Mouse (Mus musculus) ES-E14 (cell line): ENCODE measurements around the gene Gmcl1. TPM values are rescaled to one million over a fixed set of nuclear protein-coding genes. Genes with fewer than 3 reads are reported as not detected.
A peak's percentile ranks its signal among the peaks of the same experiment; 100 is the strongest.

Source experiments
- DNase-seq: peaks from one replicate; pipeline ENCODE4 v3.0.0-alpha.2; 2013; ENCODE audit warnings: low read depth, low spot score
- H3K27ac ChIP-seq: 2 replicates; pipeline ENCODE4 v1.5.1; 2012; ENCODE audit warnings: low read depth, mild to moderate bottlenecking, low read length, moderate library complexity, mixed read lengths; ENCODE audit not compliant: poor library complexity, insufficient read depth, severe bottlenecking
- H3K36me3 ChIP-seq: 2 replicates; pipeline ENCODE4 v1.6.1; 2012; ENCODE audit warnings: mild to moderate bottlenecking, low read length, moderate library complexity, mixed read lengths; ENCODE audit not compliant: control insufficient read depth, poor library complexity, insufficient read depth, severe bottlenecking
- H3K4me1 ChIP-seq, 2 experiments: fragments of 150-350 bp in 1 of 2; sonication (generic) in 1 of 2; 2 replicates each; pipeline ENCODE4 v1.6.1; 2012; ENCODE audit warnings: low read length in 2 of 2, mild to moderate bottlenecking in 1 of 2, mixed read lengths in 1 of 2; ENCODE audit not compliant: control insufficient read depth in 2 of 2, insufficient read depth in 2 of 2, poor library complexity in 1 of 2
- H3K4me3 ChIP-seq, 2 experiments: fragments of 150-350 bp in 1 of 2; sonication (generic) in 1 of 2; 2 replicates each; pipeline ENCODE4 v1.5.1; 2012; ENCODE audit warnings: low read length in 2 of 2, low read depth in 1 of 2, mild to moderate bottlenecking in 1 of 2, mixed read lengths in 1 of 2; ENCODE audit not compliant: insufficient read depth in 1 of 2, poor library complexity in 1 of 2, severe bottlenecking in 1 of 2
- H3K9ac ChIP-seq: 2 replicates; pipeline ENCODE4 v1.6.1; 2012; ENCODE audit warnings: low read depth, mild to moderate bottlenecking, low read length, mixed read lengths; ENCODE audit not compliant: poor library complexity, insufficient read depth, severe bottlenecking
- H3K9me3 ChIP-seq: fragments of 150-350 bp; sonication (generic); 2 replicates; pipeline ENCODE4 v1.6.1; 2012; ENCODE audit warnings: low read depth, mild to moderate bottlenecking, low read length; ENCODE audit not compliant: control insufficient read depth, insufficient read depth
- CHD2 ChIP-seq: IDR thresholded peaks from 2 replicates; pipeline ENCODE4 v1.6.1; 2014; ENCODE audit warnings: mild to moderate bottlenecking, low read depth, low read length, inconsistent platforms
- HCFC1 ChIP-seq: IDR thresholded peaks from 2 replicates; pipeline ENCODE4 v1.6.1; 2012; ENCODE audit warnings: low read length, inconsistent platforms, borderline replicate concordance; ENCODE audit not compliant: insufficient read depth
- MAFK ChIP-seq: IDR thresholded peaks from 2 replicates; pipeline ENCODE4 v1.6.1; 2014; ENCODE audit warnings: mild to moderate bottlenecking, low read depth, low read length, inconsistent platforms; ENCODE audit not compliant: insufficient read depth
- ZC3H11A ChIP-seq: IDR thresholded peaks from 2 replicates; pipeline ENCODE4 v1.6.1; 2012; ENCODE audit warnings: low read depth, mild to moderate bottlenecking, inconsistent platforms, low read length, borderline replicate concordance
- ZNF384 ChIP-seq: IDR thresholded peaks from 2 replicates; pipeline ENCODE4 v1.6.1; 2012; ENCODE audit warnings: low read depth, low read length, inconsistent platforms
- in situ Hi-C, 2 experiments: fragments of 600-800 bp; cut with MboI; formaldehyde crosslinking; loops; one replicate each; pipeline ENCODE4 v1.15.1; 2025; ENCODE audit warnings: low sequenced_read_pairs in 2 of 2, inconsistent platforms in 1 of 2; ENCODE audit not compliant: unreplicated experiment in 2 of 2
- total RNA-seq: library from RNA; depleted of rRNA; stranded (reverse); fragments of 300-350 nt; gene quantifications from 2 replicates; pipeline ENCODE4 v1.2.3, GENCODE M21; 2012

Gene Gmcl1
- total RNA-seq, 1 experiment: 18.5 TPM

DNA sequence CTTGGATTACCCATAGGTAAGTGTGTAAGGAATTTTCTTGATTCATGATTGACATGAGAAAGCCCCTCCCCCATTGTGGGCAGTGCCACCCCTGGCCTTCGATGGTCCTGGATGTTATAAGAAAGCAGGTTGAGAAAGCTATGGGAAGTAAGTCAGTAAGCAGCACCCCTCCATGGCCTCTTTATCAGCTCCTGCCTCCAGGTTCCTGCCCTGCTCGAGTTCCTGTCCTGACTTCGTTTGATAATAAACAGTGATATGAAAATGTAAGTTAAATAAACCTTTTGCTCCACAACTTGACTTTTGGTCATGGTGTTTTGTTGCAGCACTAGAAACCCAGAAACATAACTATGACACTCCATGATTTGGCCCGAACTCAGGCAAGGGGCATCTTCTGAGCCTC lies 16.6 kb upstream of the Gmcl1 start:
- Histone ChIP-seq H3K4me3 (no peak overlapping the region), H3K36me3 (peaks cover 5% of the 10 kb centered on the region; the same call in 1 of the 2 replicates), H3K27ac (no peak overlapping the region), H3K9ac (no peak overlapping the region), H3K9me3 (no peaks in the 10 kb centered on the region), H3K4me1 (no peaks in the 10 kb centered on the region)
- no peak for DNase-seq
- TF ChIP-seq ZC3H11A: no peak
- no peak for TF ChIP-seq ZNF384
- TF ChIP-seq CHD2: no peak
- no peak for TF ChIP-seq HCFC1
- TF ChIP-seq MAFK: no peak
- in situ Hi-C loops: loop anchor here in 1 of 2 experiments (5.0 kb wide), 1 partner anchor 47 kb away; no protein-coding TSS in a partner anchor

DNA sequence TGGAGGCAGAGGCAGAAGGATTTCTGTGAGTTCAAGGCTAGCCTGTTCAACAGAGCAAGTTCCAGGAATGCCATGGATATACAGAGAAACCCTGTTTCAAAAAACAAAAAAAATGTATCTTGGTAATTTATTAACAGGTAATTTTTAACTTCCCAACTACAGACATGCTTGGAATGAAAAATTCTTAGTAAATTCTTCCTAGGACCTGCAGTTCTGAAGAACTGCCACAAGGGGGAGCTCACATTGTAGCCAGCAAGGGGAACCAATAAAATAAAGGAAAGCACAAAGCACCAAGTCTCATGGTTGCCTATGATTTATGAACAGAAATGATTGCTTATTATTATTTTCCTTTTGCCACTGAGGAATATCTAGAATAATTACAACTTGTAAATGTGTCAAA lies 14.0 kb upstream of the Gmcl1 start:
- in situ Hi-C loops: no loop called here
- H3K27ac ChIP-seq: no peak overlapping the region
- no peak for DNase-seq

DNA sequence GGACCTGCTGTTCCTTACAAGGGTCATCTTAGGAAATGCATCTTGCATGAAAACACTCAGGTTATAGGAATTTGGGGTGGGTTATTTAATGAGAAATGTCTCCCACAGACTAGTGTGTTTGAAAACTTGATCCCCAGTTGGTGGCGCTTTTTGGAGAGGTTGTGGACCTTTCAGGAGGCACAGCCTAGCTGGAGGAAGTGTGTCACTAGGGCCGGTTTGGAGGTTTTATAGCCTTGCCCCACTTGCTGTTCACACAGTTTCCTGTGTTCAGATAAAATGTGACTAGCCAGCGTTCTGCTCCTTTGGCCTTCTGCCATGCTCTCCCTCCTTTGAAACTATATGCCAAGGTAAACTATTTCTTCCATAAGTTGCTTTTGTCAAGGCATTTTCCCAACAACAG lies 7.5 kb upstream of the Gmcl1 start:
- Histone ChIP-seq H3K9ac (no peak overlapping the region), H3K9me3 (no peaks in the 10 kb centered on the region), H3K4me3 (no peak overlapping the region), H3K36me3 (no peaks in the 10 kb centered on the region), H3K4me1 (no peaks in the 10 kb centered on the region), H3K27ac (no peak overlapping the region)
- in situ Hi-C loops: no loop called here
- no peak for TF ChIP-seq HCFC1
- no peak for TF ChIP-seq ZNF384
- no peak for TF ChIP-seq CHD2
- no peak for TF ChIP-seq MAFK
- TF ChIP-seq ZC3H11A: no peak
- DNase-seq: peak; percentile 38

More for the DNA sequence above, 14.0 kb upstream of the Gmcl1 start:
- Histone ChIP-seq H3K36me3 (no peaks in the 10 kb centered on the region), H3K4me1 (no peaks in the 10 kb centered on the region), H3K9me3 (no peaks in the 10 kb centered on the region), H3K9ac (no peak overlapping the region), H3K4me3 (no peak overlapping the region)
- peak; percentile 13; the same call in 1 of the 2 replicates for TF ChIP-seq ZC3H11A
- no peak for TF ChIP-seq CHD2
- no peak for TF ChIP-seq HCFC1
- no peak for TF ChIP-seq MAFK

DNA sequence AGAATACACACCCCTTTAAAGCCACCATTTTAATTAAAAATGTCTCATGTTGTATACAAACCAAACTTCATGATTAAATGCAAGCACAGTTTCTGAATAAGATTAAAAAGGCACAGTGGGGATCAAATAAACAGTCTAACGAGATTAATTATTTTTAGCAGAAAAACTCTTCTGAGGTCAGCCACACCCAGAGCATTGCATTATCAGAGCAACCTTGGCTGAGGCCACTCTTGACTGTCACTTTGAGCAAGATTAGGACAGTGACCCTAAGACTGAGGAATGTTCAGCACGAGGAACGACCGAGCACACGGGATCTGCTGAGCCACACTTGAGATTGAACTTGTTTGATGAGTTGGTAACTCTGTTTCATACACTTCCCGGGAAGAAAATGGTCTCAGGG lies 3.6 kb upstream of the Gmcl1 start:
- H3K4me3 ChIP-seq: no peak overlapping the region
- no peaks in the 10 kb centered on the region for H3K4me1 ChIP-seq
- H3K9ac ChIP-seq: no peak overlapping the region
- in situ Hi-C loops: no loop called here
- no peak for TF ChIP-seq CHD2
- TF ChIP-seq ZNF384: no peak
- no peak for TF ChIP-seq HCFC1
- no peak for TF ChIP-seq ZC3H11A
- no peak for TF ChIP-seq MAFK
- H3K9me3 ChIP-seq: no peaks in the 10 kb centered on the region
- H3K27ac ChIP-seq: no peak overlapping the region
- H3K36me3 ChIP-seq: no peaks in the 10 kb centered on the region
- DNase-seq: no peak

DNA sequence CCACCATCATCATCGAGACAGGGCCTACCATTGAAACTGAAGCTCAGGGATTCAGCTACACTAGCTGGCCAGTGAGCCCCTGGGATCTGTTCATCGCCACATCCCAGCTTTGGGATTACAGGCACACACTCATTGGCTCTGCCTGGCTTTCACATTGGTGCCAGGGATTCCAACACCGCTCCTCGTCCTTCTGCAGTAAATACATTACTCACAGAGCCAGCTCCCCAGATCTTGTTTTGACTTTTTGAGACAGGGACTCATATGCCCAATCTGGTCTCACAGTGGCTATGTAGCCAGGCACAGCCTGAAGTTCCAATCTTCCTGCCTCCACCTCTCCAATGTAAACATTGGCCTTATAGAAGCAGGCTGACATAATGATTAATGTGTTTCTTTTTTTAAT lies 3.1 kb upstream of the Gmcl1 start:
- Histone ChIP-seq H3K9ac (no peak overlapping the region), H3K36me3 (no peaks in the 10 kb centered on the region), H3K9me3 (no peaks in the 10 kb centered on the region), H3K27ac (no peak overlapping the region), H3K4me3 (no peak overlapping the region), H3K4me1 (no peaks in the 10 kb centered on the region)
- in situ Hi-C loops: no loop called here
- TF ChIP-seq HCFC1 (no peak), CHD2 (no peak), ZNF384 (no peak), MAFK (no peak), ZC3H11A (no peak)
- no peak for DNase-seq
